Mouse (Mus musculus): ENCODE measurements around the gene H2-T22.

The H2-T22 gene

GRCm38 (mm10) chr17:35998545-35999305, 43.8 kb downstream of the H2-T22 start:
- DNase-seq (ENCODE audit: low spot score in 2 of 2): no peak

- DNase-seq (ENCODE audit: low spot score in 2 of 2): no peak
Observed at GRCm38 (mm10) chr17:35997713-35998510, 44.6 kb downstream of the H2-T22 start.

GRCm38 (mm10) chr17:35996949-35997348, 45.6 kb downstream of the H2-T22 start:
- DNase-seq (ENCODE audit: low spot score in 2 of 2): peak; percentile 84 to 88

- DNase-seq (ENCODE audit: low spot score in 2 of 2): no peak
Observed at GRCm38 (mm10) chr17:35994879-35995240, 47.7 kb downstream of the H2-T22 start.

GRCm38 (mm10) chr17:35994175-35994878, 48.2 kb downstream of the H2-T22 start:
- peak; percentile 73 to 83 for DNase-seq (ENCODE audit: low spot score in 2 of 2)

- DNase-seq (ENCODE audit: low spot score in 2 of 2): peak; percentile 57 to 60
Observed at GRCm38 (mm10) chr17:35993675-35994074, 48.9 kb downstream of the H2-T22 start.

GRCm38 (mm10) chr17:35991781-35992180, 50.8 kb downstream of the H2-T22 start:
- DNase-seq (ENCODE audit: low spot score in 2 of 2): no peak
